Mouse (Mus musculus) urinary bladder, postnatal 25 days (tissue): ENCODE results near the gene Gramd4.

Source experiments
- DNase-seq: peaks from one replicate; pipeline ENCODE4 v3.0.0; 2022; ENCODE audit warnings: low spot score

Gene Gramd4

GRCm38 (mm10) chr15:86057413-86057812 lies at the start of gene Gramd4:
Gene Gramd4, plus strand, starts transcription at chr15:86057695.
- DNase-seq, result no peak

GRCm38 (mm10) chr15:86013130-86013529 lies 44.4 kb upstream of the Gramd4 start:
- no peak for DNase-seq

- no peak for DNase-seq
Observed at GRCm38 (mm10) chr15:86013656-86014055, 43.8 kb upstream of the Gramd4 start.

- DNase-seq, result no peak
Observed at GRCm38 (mm10) chr15:86015026-86015425, 42.5 kb upstream of the Gramd4 start.

GRCm38 (mm10) chr15:86015860-86016541 lies 41.5 kb upstream of the Gramd4 start:
- no peak for DNase-seq

- DNase-seq, result no peak
Observed at GRCm38 (mm10) chr15:86017336-86017735, 40.2 kb upstream of the Gramd4 start.

GRCm38 (mm10) chr15:86018753-86019512 lies 38.6 kb upstream of the Gramd4 start:
- no peak for DNase-seq

GRCm38 (mm10) chr15:86020008-86020407 lies 37.5 kb upstream of the Gramd4 start:
- no peak for DNase-seq

- DNase-seq, result no peak
Observed at GRCm38 (mm10) chr15:86021301-86021700, 36.2 kb upstream of the Gramd4 start.

GRCm38 (mm10) chr15:86021971-86022370 lies 35.5 kb upstream of the Gramd4 start:
- no peak for DNase-seq

- DNase-seq, result no peak
Observed at GRCm38 (mm10) chr15:86027871-86028270, 29.6 kb upstream of the Gramd4 start.

GRCm38 (mm10) chr15:86029981-86030380 lies 27.5 kb upstream of the Gramd4 start:
- no peak for DNase-seq

GRCm38 (mm10) chr15:86032811-86033190 lies 24.7 kb upstream of the Gramd4 start:
- DNase-seq, result no peak

- no peak for DNase-seq
Observed at GRCm38 (mm10) chr15:86033191-86033841, 24.2 kb upstream of the Gramd4 start, which contains the start of gene Celsr1. Gene Celsr1, minus strand, starts transcription at chr15:86033777.

GRCm38 (mm10) chr15:86034021-86034523 lies 23.4 kb upstream of the Gramd4 start:
- no peak for DNase-seq

- no peak for DNase-seq
Observed at GRCm38 (mm10) chr15:86034781-86035360, 22.6 kb upstream of the Gramd4 start.

GRCm38 (mm10) chr15:86035913-86036312 lies 21.6 kb upstream of the Gramd4 start:
- DNase-seq, result no peak

- peak; percentile 63 for DNase-seq
Observed at GRCm38 (mm10) chr15:86038802-86039201, 18.7 kb upstream of the Gramd4 start.

- DNase-seq, result no peak
Observed at GRCm38 (mm10) chr15:86041421-86041820, 16.1 kb upstream of the Gramd4 start.

GRCm38 (mm10) chr15:86042364-86042763 lies 15.1 kb upstream of the Gramd4 start:
- DNase-seq, result no peak

- no peak for DNase-seq
Observed at GRCm38 (mm10) chr15:86049510-86049909, 8.0 kb upstream of the Gramd4 start.

- no peak for DNase-seq
Observed at GRCm38 (mm10) chr15:86050170-86050743, 7.2 kb upstream of the Gramd4 start.
